Mouse (Mus musculus): ENCODE measurements around the gene Daam1. TPM values are rescaled to one million over a fixed set of nuclear protein-coding genes. Genes with fewer than 3 reads are reported as not detected.

The Daam1 gene
- polyA plus RNA-seq, 1 experiment, result 4.5 TPM

DNA sequence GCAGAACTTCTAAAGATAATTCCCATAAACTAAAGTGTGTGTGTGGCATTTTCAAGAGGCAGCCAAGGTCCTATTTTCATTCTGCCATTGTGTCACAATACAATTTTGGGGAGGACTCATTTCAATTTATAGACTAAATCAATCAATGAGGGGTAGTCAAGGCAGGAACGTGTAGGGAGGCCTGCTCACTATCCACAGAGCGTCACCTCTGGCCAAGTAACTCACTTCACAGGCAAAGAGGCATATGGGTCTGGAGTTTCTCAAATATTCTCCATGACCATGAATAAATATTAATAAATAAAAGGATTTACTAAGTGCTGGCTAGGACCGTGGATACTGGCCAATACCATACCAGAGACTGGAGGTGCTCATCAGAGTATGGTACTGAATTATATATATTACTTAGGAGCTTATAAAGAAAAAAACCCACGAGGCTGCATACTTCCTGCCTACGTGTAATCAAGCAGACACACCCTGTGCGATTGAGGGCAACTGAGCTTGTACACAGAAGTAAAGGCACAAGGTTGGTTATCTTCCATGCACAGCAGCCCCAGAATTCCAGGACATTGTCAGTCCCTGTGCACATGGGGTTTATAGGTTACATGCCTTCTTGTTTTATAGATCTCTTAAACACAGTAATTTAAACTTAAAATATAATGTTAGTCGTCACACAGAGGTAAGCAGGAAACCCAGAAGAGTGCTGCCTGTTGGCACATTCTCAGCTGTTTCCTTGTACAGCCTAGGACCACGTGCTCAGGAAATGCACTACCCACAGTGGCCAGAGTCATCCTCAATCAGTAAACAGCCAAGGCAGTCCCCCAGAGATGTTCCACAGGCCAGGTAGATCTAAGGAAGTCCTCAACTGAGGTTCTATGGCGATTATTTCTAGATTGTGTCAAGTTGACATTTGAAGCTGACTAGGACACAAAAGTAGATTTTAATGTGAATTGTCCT, 101.8 kb downstream of the Daam1 start:
- no peak for DNase-seq (ENCODE audit: low read depth)

DNA sequence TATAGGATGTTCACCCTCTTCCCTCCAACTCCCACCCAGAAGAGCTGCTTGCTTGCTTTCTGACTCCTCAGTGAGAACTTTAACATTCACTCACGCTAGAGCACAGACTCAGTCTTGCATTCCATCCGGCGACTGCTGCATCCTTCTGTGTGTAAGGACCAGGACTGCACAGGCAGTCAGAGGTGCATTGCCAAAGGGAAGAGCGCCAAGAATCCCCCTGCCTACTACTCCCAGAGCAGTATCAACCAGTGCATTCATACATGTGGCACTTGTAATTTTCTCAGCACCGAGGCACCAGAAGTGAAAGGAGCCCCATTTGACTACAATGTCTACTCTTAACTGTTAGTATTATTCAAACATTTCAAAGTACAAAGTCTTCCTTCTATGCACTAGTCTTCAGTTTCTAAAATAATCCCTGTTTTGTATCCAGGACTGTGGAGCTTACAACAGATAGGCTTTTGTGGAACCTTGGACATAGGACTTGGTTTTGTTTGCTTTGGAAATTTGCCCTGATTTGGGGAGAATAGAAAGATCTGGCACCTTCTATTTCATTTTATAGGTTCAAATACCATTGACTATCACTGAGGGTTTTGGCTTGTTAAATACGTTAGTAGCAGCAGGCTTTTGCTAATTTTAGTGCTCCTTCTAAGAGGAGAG, 103.2 kb downstream of the Daam1 start:
- no peak for DNase-seq (ENCODE audit: low read depth)

DNA sequence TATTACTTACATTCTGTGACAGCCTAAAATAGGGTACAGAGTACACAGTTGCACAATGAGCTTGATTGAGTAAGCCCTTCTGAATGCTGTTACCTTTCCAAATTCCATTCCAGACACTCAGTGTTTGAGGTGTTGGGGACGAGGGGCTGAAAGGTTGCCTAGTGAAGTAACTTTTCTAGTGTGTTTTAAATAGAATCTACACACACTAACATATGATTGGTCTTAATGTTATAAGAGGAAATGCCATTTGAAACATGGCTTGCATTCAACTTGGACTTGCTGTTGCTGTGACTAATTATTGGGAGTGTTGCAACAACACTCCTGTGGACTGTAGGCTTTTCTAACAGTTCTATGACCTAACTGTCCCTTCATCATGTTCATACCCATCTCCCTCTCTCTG, 105.8 kb downstream of the Daam1 start:
- DNase-seq (ENCODE audit: low read depth), result peak; percentile 79

DNA sequence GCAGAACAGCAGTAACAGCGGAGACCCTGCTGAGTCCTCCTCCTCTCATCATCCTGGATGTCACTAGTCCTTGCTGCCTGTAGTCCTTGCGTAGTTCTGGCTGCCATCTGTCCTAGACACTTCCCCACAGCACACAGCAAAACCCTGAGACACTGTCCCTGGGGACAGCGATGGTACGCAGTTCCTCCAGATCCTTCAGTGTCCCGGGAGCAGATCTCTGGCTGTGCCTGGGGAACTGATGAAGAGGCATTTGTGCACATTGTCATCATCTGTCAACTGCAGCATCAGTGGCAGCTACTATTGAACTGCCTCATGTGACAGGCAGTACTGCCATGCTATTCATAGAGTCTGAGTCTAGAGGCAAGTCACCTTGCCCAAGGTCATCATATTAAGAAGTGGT, 107.6 kb downstream of the Daam1 start:
- no peak for DNase-seq (ENCODE audit: low read depth)

DNA sequence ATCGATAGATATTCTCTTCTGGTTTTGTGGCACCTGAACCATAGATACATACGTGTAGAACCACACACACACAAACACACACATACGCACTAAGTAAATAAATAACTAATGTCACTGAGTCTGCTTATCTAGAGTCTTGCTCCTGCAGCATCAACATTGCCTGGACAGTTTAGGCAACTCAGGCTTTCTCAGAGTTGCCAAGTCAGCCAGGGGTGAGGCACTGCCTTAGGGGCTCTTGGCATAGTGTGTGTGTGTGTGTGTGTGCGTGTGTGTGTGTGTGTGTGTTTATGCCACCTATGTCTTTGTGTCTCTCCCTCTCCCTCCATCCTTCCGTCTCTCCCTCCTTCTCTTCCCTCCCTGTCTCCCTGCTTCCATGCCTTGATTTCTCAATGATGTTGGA, 110.4 kb downstream of the Daam1 start:
- no peak for DNase-seq (ENCODE audit: low read depth)

DNA sequence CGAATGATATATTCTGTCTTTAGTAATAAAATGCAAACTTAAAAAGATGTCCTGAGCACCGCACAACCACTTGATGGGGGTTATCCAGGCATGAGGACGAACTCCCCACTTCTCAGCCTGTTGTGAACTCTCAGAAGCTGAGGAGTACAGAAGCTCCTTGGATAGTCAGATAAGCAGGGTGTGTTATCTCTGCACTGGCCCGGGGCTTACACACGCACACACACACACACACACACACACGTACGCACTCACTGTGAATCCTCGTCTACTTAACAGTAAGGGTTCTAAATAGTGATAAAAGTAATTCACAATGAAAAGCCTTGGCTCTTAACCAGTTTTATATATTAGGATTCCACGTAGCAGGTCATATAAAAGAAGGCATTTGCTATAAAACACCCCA, 112.2 kb downstream of the Daam1 start:
- no peak for DNase-seq (ENCODE audit: low read depth)

GRCm38 (mm10) chr12:71943646-71944045, 112.8 kb downstream of the Daam1 start:
- DNase-seq (ENCODE audit: low read depth), result no peak

DNA sequence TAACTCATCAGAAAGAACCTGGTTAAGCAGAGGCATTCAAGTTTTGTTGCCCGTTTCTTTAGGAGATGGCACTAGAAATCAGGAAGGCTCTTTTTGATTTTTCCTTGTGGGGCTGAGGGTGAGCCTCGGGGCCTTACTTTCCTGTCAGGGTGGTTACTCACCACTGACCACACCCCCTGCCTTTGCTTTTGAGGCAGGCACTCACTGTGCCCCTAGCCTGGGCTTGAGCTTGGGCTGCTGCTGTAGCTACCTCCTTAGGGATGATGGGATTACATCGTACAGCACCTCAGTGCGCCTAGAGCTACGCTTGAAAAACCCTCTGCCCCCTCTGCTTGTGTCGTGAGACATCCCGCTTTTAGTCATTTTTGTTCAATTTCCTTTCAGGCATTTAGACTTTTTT, 115.0 kb downstream of the Daam1 start:
- DNase-seq (ENCODE audit: low read depth), result no peak

DNA sequence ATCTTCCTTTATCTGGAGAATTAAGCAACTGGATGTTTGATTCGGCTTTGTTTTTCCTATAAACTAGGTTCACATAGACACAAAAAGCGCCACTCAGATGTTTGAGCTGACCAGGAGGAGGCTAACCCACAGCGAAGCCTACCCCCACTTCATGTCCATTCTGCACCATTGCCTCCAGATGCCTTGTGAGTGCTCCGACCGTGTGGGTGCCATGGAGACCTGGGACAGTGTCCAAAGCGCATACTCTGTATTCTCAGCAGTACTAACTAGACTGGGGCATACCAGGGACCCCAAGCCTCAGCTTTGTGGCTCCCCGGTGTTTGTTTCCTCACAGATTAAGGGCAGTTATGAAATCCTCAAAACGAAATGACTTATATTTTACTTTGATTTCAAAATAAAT, 115.6 kb downstream of the Daam1 start:
- DNase-seq (ENCODE audit: low read depth), result no peak

DNA sequence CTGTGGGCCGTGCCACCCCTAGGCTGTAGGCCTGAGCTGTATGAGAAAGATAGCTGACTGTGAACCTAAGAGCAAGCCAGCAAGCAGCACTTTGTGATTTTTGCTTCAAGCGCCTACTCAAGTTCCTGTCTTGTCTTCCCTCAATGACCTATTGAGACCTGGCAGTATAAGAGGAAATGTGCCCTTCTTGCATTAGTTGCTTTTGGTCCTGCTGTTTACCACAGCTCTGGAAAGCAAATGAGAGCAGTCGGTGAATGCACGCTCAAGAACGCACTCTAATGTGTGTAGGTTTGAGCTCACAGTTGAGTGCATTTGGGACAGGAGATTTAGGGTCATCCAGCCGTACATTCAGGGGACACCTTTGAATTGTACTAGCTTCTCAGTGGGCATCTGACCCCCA, 118.1 kb downstream of the Daam1 start:
- DNase-seq (ENCODE audit: low read depth), result no peak

DNA sequence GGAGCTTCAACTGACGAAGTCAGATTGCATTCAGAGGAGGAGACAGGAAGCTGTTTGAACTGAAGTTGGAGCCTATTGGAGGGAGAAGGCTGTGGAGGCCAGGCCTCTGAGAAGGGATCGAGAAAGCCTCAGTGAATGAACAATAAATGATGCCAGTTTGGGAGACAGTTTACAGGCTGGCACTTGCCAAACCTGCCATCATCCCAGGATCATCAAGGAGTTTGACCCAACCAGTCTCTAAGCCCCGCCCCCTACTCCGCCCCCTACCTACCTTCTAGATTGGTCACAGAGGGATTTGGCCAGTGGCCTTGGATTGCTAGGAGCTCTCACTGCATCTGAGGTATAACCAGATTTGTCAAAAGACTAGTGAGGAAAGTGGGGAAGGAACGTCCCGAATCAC, 118.7 kb downstream of the Daam1 start:
- no peak for DNase-seq (ENCODE audit: low read depth)

- no peak for DNase-seq (ENCODE audit: low read depth)
Measured at GRCm38 (mm10) chr12:71950095-71950877, 119.4 kb downstream of the Daam1 start.

- DNase-seq (ENCODE audit: low read depth), result no peak
Measured at GRCm38 (mm10) chr12:71954180-71954935, 123.5 kb downstream of the Daam1 start.

DNA sequence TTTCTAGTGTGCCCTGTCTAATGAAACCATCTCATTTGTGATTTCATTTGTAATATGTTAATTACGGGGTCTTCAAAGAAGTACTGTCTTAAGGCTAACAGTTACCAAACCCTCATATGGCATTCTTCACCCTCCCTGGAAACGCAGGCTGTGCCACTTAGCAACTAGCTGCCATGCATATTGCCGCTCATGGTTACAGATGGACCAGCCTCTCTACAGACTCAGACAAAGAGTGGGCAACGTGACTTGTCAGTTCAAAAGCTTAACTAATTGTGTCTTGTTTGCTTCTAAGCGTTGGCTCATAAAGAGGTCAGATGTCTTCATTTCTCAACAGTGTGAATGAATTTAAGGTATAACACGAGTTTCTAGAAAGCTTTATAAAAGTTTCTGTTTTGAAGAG, 126.1 kb downstream of the Daam1 start:
- DNase-seq (ENCODE audit: low read depth), result no peak

DNA sequence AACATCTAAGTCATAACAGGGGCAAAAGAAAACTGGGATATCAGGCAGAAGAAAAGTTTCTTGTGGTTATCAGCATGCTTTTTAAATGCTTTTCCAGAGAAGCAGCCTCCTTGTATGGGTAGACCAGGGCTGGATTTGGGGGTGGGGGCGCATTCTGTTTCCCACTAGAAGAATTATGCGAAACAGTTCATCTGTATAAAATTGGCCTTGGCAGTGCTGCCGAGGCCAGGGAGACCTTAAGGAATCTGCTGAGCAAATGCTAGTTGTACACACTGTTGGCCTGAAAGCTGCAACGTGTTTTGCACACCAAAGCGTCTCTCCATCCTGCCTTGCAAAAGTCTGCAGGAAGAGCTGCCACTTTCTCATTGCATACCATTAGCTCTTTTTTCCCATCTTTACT, 126.6 kb downstream of the Daam1 start:
- DNase-seq (ENCODE audit: low read depth), result no peak

- peak; percentile 62 for DNase-seq (ENCODE audit: low read depth)
Measured at GRCm38 (mm10) chr12:71959351-71959991, 128.6 kb downstream of the Daam1 start.

DNA sequence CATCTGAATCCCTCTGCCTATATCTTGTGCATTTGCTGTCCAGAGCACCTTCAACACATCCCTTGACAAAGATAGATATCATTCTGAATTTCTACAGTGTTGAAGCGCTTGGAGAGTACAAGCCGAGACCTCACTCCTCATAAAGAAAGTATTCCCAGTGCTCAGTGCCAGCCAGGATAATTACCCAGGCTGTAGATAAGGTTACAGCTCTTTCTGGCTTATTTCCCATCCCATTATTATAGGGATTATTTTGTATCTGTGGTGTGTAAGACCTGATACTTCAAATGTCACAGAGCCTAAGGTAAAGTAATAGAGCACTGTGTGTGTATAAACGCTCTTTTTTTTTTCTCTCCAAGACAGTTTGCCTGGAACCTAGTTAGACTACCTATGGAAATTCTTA, 130.8 kb downstream of the Daam1 start:
- peak; percentile 60 for DNase-seq (ENCODE audit: low read depth)

- no peak for DNase-seq (ENCODE audit: low read depth)
Measured at GRCm38 (mm10) chr12:71962616-71963015, 131.7 kb downstream of the Daam1 start.

DNA sequence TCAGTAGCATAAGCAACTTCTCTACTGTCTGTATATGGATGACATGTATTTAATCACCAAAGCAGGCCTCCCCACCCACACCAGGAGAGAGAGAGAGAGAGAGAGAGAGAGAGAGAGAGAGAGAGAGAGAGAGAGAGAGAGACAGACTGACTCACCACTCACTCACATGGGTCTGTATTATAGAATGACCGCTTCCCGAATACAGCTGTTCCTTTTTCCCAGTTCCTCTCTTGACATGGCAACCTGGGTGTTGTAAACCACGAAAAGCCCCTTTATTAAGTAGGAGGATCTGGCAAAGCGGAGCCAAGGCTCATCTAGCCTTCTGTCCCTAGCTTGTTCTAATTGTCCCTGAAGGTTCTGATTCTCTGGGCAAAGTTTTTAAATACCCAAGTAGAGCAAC, 137.7 kb downstream of the Daam1 start:
- no peak for DNase-seq (ENCODE audit: low read depth)

GRCm38 (mm10) chr12:71969022-71969421, 138.1 kb downstream of the Daam1 start:
- DNase-seq (ENCODE audit: low read depth), result no peak

DNA sequence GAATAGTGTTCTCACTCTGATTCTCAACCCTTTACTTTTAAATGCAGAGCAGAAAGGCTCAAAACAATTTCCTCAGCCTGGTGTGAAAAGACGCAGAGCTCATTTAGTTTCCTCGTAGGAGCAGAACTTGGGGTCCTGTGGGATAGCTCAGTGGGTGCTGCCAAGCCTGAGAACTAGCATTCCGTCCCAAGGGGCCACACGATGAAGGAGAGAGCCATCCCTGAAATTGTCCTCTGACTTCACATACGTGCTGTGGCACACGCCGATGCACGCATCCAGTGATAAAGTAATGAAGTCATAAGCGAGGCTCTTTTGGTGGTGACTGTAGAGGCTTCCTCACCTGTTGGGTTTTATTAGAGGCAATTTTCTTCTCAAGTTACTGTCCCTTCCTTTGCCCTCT, 138.6 kb downstream of the Daam1 start:
- no peak for DNase-seq (ENCODE audit: low read depth)

Measured in gonadal fat pad, adult 2 months (tissue).